Mouse (Mus musculus) heart, postnatal 0 days (tissue): ENCODE results near the gene Srsf2. TPM values are rescaled to one million over a fixed set of nuclear protein-coding genes. Genes with fewer than 3 reads are reported as not detected.

Experiments used
- ATAC-seq: fragments of 200-750 bp; cut with Nextera tagmentation; 2 replicates; pipeline ENCODE4 v1.8.0; 2017; ENCODE audit warnings: low read depth, moderate number of reproducible peaks, moderate library complexity; ENCODE audit not compliant: insufficient read depth
- DNase-seq: peaks from one replicate; pipeline ENCODE4 v3.0.0-alpha.2; 2016; ENCODE audit warnings: low spot score
- H3K27ac ChIP-seq: fragments of 300-500 bp; sonication (generic); 2 replicates; pipeline ENCODE4 v1.5.1; 2014; ENCODE audit warnings: low read depth, mild to moderate bottlenecking
- H3K27me3 ChIP-seq: fragments of 300-500 bp; sonication (generic); 2 replicates; pipeline ENCODE4 v1.6.1; 2014; ENCODE audit warnings: low read length, mixed read lengths; ENCODE audit not compliant: control insufficient read depth, insufficient read depth
- H3K36me3 ChIP-seq: fragments of 300-500 bp; sonication (generic); replicated peaks from 2 replicates; pipeline ENCODE4 v1.6.1; 2014; ENCODE audit warnings: low read length, mixed read lengths; ENCODE audit not compliant: control insufficient read depth, insufficient read depth
- H3K4me1 ChIP-seq: fragments of 300-500 bp; sonication (generic); 2 replicates; pipeline ENCODE4 v1.6.1; 2014; ENCODE audit warnings: antibody characterized with exemption; ENCODE audit not compliant: control insufficient read depth, insufficient read depth
- H3K4me2 ChIP-seq: fragments of 300-500 bp; sonication (generic); 2 replicates; pipeline ENCODE4 v1.6.1; 2014; ENCODE audit warnings: low read depth, mild to moderate bottlenecking, low read length, moderate library complexity
- H3K4me3 ChIP-seq: fragments of 300-500 bp; sonication (generic); 2 replicates; pipeline ENCODE4 v1.5.1; 2014; ENCODE audit warnings: low read depth, low read length
- H3K9ac ChIP-seq: fragments of 300-500 bp; sonication (generic); replicated peaks from 2 replicates; pipeline ENCODE4 v1.6.1; 2014; ENCODE audit warnings: low read depth, low read length, mixed read lengths
- H3K9me3 ChIP-seq: fragments of 300-500 bp; sonication (generic); replicated peaks from 2 replicates; pipeline ENCODE4 v1.6.1; 2016; ENCODE audit warnings: low read length; ENCODE audit not compliant: control insufficient read depth
- CTCF ChIP-seq: IDR thresholded peaks from 2 replicates; pipeline ENCODE4 v1.5.1; 2016; ENCODE audit warnings: antibody characterized with exemption, control low read depth, low read depth
- EP300 ChIP-seq: IDR thresholded peaks from 2 replicates; pipeline ENCODE4 v1.6.1; 2016; ENCODE audit warnings: antibody characterized with exemption, low read depth
- WGBS: fragments of 180-500 bp; shearing (Covaris S2); extraction: QIAGEN DNeasy Blood & Tissue Kit; methylation state at CpG from one replicate; pipeline ENCODE4 v1.1.7; 2014; 5-methylcytosine and 5-hydroxymethylcytosine counted together
- polyA plus RNA-seq: library from polyadenylated mRNA; unstranded; fragments of >200 nt; fragmentation: Nextera tagmentation; extraction: Ambion mirVana; gene quantifications from 2 replicates; pipeline ENCODE4 v1.2.1, GENCODE M21; 2015
- total RNA-seq: library from RNA; depleted of rRNA; stranded (reverse); fragments of >200 nt; gene quantifications from 2 replicates; pipeline ENCODE4 v1.2.3, GENCODE M21; 2014; ENCODE audit warnings: low replicate concordance

Gene Srsf2
- total and polyA plus RNA-seq, 2 experiments from 2014 or later: 157 to 359 TPM

DNA sequence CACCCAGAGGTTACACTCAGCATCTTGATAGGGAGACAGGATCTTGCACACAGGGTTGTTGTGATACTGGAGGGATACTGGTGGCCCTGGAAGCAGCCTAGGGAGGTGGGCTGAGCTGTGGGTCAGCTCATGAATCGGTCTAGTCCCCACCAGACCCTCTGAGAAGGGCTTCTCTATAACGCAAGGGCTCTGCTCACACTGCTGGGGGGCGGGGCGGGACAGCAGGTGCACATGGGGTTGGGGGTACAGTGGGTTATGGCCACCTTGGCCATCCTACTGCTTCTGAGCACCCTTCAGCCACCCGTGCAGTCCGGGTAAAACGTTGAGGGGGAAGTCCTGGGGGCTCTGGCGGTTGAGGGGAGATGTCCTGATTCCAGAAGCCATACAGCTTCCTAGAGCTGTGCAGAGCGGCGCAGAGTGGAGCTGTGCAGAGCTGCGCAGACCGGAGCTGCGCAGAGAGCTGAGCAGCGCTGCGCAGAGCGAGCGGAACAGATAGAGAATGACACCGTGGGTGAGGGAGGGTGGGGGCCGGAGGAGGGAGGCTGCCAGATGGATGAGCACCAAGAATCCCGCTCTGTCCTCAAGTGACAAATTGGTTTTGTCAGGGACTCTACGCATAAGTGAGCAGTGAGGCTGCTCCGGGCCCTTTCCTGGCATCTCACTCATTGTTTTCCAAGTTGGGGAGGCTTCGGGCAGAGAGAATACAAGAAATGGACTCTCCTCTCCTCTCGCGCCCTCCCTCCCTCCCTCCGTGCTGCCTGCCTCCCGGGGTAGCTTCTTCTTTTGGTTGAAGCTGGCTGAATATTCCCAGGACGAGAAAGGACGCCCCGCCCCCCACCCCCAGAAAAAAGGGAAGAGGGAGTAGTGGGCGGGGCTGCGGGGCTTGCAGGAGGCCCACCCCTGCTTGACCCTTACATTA, 41.7 kb downstream of the Srsf2 start:
- H3K27ac ChIP-seq: peak overlapping the region; percentile 53
- no peaks in the 10 kb centered on the region for H3K27me3 ChIP-seq
- peak overlapping the region; percentile 42 for H3K4me3 ChIP-seq
- DNase-seq: peak; percentile 74
- H3K4me1 ChIP-seq: peaks cover 33% of the 10 kb centered on the region
- H3K4me2 ChIP-seq: peak overlapping the region; percentile 72
- WGBS: 18% methylated on average over 31 of the region's 32 CpGs
- H3K36me3 ChIP-seq: 0 out of 2 replicates have a peak, but pooled peaks cover 4% of the 10 kb centered on the region
- H3K9ac ChIP-seq: 0 out of 2 replicates have a peak overlapping the region, but pooled peaks have one; percentile 29
- ATAC-seq: peak; percentile 69
- H3K9me3 ChIP-seq: no peaks in the 10 kb centered on the region
- no peak for TF ChIP-seq CTCF

DNA sequence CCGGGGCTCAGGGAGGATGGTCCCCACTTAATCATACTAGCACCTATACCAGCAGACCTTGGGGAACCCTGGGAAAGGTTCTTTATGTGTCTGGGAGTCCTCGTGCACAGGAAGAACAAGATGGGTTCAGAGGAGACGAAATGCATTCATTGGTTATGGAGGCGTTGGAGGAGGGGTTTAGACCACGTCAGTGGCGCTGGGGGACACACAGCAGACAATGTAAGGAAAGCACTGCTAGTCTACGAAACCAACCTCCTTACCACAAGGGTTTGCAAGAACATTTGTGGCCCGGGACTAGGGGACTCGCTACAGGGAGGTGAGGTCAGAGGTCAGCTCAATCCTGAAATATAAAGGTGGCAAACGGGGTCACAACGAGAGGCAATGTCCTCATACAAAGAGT, 42.4 kb downstream of the Srsf2 start:
- Histone ChIP-seq H3K9ac (no peak overlapping the region), H3K4me2 (no peak overlapping the region), H3K27me3 (no peaks in the 10 kb centered on the region), H3K27ac (no peak overlapping the region), H3K9me3 (no peaks in the 10 kb centered on the region), H3K4me1 (peaks cover 33% of the 10 kb centered on the region), H3K4me3 (no peak overlapping the region), H3K36me3 (0 out of 2 replicates have a peak, but pooled peaks cover 4% of the 10 kb centered on the region)
- 84% methylated on average over 11 of the region's 11 CpGs for WGBS
- ATAC-seq: no peak
- TF ChIP-seq EP300 (no peak), CTCF (no peak)
- DNase-seq: no peak

DNA sequence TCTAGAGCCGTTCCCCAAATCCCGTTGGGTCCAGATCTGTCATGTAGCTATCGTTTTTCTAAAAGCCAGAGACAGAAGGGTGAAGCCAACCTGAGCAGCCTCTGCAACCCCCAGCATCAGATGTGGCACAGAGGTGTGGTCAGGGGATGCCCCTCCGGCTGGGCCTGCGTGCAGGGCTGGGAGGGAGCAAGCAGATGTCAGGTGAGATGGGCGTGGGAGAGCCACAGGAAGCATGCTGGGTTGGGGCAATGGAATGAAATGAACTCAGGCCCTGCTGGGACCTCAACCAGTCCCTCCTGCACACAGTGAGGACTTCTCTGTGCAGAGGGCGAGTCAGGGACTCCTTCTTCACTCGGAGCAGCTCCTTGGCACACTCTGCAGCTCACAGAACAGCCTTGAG, 43.4 kb downstream of the Srsf2 start:
- DNase-seq (no peak), ATAC-seq (no peak)
- no peak overlapping the region for H3K4me3 ChIP-seq
- H3K9me3 ChIP-seq: no peaks in the 10 kb centered on the region
- WGBS: 77% methylated on average over 8 of the region's 8 CpGs
- H3K36me3 ChIP-seq: 0 out of 2 replicates have a peak, but pooled peaks cover 4% of the 10 kb centered on the region
- no peaks in the 10 kb centered on the region for H3K27me3 ChIP-seq
- TF ChIP-seq CTCF (no peak), EP300 (no peak)
- peaks cover 28% of the 10 kb centered on the region for H3K4me1 ChIP-seq
- no peak overlapping the region for H3K27ac ChIP-seq
- H3K4me2 ChIP-seq: no peak overlapping the region
- H3K9ac ChIP-seq: no peak overlapping the region

DNA sequence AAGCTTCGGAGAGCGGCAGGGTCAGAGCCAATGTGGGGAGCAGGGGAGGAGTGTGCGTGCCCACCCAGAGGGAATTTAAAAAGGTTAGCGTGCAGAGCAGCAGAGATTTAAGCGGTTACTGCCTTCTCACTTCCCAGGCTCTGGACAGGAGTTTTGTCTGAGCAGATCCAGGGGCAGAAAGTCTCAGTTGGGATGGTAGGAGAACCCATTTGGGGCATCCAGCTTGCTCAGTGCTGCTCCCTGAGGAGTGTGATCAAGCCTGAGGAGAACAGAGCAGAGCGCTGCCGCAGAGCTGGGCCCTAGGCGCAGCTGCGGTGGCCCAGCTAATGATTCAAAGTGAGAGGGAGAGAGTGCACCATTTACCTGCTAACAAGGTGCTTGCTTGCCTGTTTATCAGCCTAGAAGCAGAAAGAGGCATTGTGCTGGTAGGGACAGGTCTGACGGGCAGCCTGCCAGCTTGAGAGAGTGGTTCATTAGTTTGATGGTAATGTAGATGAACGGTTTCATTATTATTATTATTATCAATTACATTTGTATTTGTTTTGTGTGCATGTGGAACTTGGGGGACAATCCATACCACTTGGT, 44.0 kb downstream of the Srsf2 start:
- Histone ChIP-seq H3K27ac (no peak overlapping the region), H3K27me3 (no peaks in the 10 kb centered on the region), H3K36me3 (0 out of 2 replicates have a peak, but pooled peaks cover 4% of the 10 kb centered on the region), H3K4me2 (no peak overlapping the region), H3K4me1 (peaks cover 22% of the 10 kb centered on the region), H3K9ac (no peak overlapping the region), H3K9me3 (no peaks in the 10 kb centered on the region), H3K4me3 (no peak overlapping the region)
- no peak for ATAC-seq
- no peak for TF ChIP-seq CTCF
- 78% methylated on average over 11 of the region's 11 CpGs for WGBS
- DNase-seq: no peak

DNA sequence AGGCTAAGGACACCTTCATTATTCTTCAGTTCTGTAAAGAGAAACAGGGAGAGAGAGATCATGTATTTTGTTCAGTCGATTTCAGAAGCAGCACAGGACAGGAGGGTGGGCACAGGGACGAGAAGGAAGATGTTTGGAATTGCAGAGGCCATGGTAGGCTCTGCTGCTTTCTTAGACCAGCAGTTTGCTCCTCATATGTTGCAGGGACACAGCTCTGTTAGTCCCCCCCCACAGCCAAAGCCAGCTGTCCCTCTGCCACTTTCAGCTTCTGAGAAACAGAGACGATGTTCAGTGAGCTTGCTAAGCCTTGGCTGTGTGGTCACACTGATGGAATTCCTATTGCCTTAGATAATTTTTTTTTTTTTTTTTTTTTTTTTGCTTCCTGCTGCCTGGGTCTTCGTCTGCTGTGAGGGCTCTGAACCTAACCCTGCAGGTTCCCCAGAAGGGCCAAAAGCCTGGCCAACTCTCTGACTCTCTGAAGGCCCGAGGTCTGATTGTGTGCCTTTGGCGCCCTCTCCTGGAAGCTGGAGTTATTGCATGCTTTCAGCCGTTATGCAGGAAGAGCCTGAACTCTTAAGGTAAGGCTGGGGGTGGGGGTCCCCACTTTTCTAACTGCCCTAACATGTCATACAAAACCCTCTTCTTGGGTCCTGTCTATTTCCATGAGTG, 44.8 kb downstream of the Srsf2 start:
- H3K4me1 ChIP-seq: peaks cover 14% of the 10 kb centered on the region
- peak overlapping the region; percentile 66 for H3K27ac ChIP-seq
- 21% methylated on average over 7 of the region's 7 CpGs for WGBS
- H3K27me3 ChIP-seq: no peaks in the 10 kb centered on the region
- ATAC-seq (peak; percentile 38), DNase-seq (peak; percentile 84)
- H3K9ac ChIP-seq: no peak overlapping the region
- H3K36me3 ChIP-seq: 0 out of 2 replicates have a peak, but pooled peaks cover 4% of the 10 kb centered on the region
- no peak overlapping the region for H3K4me3 ChIP-seq
- H3K9me3 ChIP-seq: no peaks in the 10 kb centered on the region
- no peak for TF ChIP-seq EP300
- peak; percentile 97 for TF ChIP-seq CTCF
- H3K4me2 ChIP-seq: no peak overlapping the region
